Mouse (Mus musculus) mature B cell (primary cell): Measurements from ENCODE around the gene Cpne7.

ENCODE experiments used
- in situ Hi-C: fragments of 300-500 bp; cut with MboI; formaldehyde crosslinking; loops from 2 replicates; pipeline ENCODE4 v1.14.3; 2019

Gene Cpne7

DNA sequence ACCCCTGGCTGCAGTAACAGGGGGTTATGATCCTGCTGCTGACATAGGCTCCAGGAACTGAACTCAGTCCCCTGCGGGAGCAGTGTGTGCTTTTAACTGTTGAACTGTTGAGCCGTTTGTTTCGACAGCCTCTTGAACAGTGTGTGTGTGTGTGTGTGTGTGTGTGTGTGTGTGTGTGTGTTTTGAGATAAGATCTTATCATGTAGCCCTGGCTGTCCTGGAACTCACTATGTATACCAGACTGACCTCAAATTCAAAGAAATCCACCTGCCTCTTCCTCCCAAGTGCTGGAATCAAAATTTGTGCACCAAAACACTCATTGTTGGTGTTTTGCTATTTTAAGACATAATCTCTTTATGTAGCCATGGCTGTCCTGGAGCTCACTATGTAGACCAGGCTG, 2.5 kb upstream of the Cpne7 start:
- in situ Hi-C loops, result no loop called here

DNA sequence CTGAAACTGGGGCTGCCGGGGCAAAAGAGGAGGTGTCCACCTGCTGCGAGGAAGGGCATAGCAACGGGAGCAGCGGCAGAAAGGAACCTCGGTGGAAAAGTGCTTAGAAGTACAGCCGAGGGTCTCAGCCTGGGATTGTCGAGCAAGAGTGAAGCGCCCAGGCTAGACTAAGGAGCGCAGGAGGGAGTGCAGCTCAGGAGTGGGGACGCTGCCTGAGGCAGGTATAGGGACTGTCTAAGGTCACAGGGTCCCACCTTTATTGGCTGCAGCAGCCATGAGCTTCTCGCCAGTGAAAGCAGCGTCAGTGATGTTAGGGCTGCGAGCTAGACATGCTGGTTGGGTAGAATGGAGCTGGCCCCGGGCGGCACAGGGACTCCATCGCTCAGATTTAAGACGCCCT, 570 bp downstream of the Cpne7 start:
- in situ Hi-C loops, result no loop called here

DNA sequence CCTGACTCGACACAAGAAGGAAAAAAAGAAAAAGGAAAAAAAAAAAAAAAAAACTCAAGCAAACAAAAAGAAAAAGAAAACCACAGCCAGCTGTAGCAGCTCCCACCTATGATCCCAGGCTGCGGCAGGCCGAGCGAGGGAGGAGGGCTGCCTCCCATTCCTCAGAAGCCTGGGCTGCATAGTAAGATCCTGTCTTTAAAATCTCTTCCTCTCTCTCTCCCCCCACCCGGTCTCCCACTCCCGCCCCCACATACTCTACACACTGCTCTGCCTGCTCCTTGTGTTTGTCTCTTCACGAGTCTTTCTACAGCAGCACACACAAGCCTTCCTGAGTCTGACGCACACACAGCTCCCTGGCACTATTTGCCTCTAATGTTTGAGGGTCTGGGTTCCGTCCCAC, 4.9 kb downstream of the Cpne7 start:
- in situ Hi-C loops, result no loop called here

DNA sequence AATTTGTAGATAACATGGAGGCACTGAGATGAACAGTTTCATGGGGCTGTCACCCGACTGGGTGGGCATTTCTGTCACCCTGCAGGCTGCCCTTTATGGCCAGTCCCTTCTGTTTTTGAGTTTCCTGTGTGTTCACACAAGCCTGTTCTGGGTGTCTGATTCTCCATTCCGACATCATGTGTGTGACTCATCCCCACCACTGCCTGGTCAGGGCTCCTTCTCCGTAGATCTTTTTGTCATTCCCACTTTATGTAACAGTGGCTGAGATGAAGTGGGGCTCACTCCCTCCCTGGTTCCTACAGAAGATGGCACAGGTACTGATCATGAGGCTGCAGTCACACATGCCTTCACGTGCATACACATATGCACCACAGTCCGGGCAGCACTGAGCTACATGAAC, 5.5 kb downstream of the Cpne7 start:
- in situ Hi-C loops, result no loop called here

DNA sequence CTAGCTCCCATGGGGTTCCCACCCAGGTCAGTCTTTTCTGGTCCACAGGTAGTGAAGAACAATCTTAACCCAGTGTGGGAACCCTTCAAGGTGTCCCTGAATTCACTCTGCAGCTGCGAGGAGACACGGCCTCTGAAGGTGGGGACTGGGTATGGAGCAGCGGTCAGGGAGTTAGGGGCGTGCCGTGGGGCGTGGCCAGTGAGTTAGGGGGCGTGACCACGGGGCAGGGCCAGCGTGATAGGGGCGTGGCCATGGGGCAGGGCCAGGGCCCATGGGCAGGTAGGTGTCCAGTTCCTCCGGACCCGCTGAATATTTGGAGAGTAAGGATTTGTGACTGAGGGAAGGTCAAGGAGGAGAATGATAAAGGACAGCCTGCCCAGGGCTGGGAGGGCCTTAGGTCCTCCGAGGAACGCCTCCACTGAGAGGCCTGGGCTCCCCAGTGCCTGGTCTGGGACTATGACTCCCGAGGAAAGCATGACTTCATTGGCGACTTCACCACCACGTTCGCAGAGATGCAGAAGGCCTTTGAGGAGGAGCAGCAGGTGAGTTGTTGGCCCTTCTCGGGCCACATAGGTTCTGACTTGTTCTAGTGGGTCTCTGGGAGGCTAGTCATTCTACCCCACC, 9.1 kb downstream of the Cpne7 start:
- in situ Hi-C loops, result no loop called here

DNA sequence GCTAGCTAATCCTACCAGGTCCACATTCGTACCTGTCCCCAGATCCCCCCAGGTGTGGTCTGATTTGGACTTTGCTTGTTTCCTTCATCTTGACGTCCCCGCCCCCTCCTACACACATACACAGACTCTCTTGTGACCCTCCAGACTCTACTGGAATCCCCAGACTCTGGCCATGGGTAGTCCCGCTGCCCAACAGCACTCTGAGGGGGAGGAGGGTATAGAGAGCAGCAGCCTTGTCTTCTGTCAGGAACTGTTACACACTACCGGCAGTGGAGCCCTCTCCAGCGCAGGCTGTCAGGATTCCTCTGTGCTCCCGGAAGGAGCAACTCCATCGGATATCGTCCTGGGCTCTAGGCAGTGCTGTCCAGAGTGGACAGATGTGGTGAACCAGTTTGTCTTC, 13.9 kb downstream of the Cpne7 start:
- in situ Hi-C loops, result no loop called here

DNA sequence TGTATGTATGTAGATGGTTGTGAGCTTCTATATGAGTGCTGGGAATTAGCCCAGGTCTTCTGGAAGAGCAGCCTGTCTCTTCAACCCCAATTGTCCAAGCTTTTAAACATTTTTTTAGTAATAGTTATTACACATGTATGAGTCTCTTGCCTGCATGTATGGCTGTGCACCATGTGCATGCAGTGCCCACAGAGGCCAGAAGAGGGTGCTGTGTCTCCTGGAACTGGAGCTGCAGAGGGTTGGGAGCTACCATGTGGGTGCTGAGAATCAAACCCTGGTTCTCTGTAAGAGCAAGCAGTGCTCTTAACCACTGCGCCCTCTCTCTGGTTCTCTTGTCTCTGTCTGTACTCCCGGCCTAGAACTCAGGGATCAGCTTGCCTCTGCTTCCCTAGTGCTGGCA, 15.8 kb downstream of the Cpne7 start:
- in situ Hi-C loops, result no loop called here

DNA sequence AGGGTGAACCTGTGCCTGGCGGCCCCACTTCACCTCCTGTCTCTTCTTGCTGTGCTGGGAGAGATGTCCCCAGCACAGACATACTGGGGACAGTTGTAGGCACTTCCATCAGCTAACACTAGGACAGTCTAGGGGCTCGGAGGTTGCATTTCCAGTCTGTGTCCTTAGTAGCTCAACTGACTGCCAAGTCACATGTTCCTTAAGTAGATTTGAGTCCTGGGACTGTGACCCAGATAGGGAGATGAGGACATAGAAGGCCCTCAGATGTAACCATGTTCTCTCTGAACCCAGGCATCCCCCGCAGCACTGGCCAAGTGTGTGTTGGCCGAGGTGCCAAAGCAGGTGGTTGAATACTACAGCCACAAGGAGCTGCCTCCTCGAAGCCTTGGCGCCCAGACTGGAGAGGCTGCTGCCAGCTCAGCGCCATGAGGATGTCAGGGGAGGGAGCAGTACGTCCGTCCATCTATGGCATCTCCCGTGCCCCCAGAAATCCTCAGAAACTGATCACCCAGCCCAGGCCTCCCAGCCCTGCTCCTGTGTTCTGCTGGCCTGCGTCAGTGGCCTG, 17.1 kb downstream of the Cpne7 start:
- in situ Hi-C loops, result no loop called here

DNA sequence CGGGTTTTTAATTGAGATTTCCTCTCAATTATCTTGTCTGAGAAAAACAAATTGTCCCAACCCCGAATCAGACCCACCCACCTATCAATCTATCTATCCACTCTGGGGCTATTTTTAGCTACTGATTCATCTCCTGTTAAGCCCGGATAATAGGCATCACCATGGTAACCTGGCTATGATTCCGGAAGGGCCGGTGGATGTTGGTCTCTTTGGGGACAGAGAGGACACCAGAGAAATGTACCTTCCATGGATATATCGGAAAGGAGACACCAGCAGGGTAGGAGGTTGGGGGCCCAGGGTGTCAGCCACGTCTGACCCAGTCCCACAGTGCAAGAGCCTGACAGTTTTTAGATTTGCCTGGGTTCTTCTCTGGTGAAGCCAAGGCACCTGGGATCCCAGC, 18.2 kb downstream of the Cpne7 start:
- in situ Hi-C loops, result no loop called here

DNA sequence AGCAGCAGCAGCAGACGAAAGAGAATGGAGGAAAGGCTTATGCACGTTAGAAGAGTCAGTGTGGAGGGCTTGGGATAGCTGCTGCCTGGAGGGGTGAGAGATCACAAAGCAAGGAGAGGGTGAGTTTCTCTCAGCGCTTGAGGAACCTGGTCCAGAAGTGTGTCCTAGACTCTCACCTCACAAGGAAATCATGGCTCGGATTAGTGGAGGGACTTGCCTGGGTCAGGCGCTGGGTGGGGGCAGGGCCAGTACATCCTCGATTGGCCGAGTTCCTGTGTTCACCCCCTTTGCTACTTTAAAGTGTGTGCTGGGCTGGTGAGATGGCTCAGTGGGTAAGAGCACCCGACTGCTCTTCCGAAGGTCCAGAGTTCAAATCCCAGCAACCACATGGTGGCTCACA, 18.6 kb downstream of the Cpne7 start:
- in situ Hi-C loops, result no loop called here

DNA sequence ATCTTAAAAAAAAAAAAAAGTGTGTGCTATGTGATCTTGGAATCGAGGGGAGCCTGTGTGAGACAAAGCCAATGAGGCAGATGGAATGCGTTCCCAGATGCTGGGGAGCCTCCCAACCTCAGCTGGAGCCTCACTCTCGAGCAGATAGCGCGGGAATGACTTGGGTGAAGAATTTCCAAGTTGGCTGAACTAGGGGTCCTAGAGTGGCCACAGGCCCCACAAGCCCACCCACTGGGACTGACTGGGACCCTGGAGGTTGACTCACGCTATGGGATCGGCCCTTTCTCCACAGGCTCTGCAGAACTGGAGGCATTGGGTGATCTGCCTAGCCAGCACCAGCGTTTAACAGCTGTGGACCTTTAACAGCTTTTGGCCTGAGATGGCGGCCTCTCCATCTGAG, 19.1 kb downstream of the Cpne7 start:
- in situ Hi-C loops, result no loop called here

DNA sequence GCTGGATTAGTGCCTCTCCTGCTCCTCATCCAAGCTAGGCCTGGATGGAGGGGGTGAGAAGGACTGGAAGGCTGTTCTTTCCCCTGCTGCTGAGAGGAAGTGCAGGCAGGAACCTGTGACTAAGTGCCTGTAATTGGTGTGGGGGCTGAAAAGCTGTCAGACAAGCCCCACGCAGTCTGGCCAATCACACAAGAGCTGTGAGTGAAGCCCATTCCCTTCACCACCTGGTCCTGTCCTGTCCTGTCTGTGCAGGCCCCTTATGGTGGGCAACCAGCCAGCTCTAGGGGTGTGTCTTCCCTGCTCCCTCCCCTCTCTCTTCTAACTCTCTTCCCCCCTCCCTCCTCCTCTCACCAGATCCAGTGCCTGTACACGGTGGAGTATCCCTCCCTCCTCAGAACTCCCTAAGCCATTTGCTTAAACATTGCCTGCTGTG, 20.5 kb downstream of the Cpne7 start:
- in situ Hi-C loops, result no loop called here

DNA sequence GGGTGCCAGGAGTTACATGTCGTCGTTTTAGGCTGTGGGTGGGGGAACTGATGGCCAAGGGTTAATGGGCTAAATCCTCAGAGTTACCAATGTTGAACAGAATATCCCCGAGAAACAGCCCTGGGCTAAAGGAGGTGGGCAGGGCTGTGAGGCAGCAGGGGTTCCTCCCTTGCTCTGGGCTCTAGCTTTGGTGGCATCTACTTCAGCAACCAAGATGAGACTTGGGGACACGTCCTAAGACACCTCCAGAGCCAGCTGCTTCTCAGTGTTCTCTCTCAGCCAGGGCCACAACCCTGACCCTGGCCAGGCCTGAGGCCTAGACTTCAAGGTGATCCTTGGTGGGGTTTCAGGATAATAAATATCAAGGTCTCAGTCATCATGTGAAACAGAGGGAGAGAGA, 21.6 kb downstream of the Cpne7 start:
- in situ Hi-C loops, result no loop called here

DNA sequence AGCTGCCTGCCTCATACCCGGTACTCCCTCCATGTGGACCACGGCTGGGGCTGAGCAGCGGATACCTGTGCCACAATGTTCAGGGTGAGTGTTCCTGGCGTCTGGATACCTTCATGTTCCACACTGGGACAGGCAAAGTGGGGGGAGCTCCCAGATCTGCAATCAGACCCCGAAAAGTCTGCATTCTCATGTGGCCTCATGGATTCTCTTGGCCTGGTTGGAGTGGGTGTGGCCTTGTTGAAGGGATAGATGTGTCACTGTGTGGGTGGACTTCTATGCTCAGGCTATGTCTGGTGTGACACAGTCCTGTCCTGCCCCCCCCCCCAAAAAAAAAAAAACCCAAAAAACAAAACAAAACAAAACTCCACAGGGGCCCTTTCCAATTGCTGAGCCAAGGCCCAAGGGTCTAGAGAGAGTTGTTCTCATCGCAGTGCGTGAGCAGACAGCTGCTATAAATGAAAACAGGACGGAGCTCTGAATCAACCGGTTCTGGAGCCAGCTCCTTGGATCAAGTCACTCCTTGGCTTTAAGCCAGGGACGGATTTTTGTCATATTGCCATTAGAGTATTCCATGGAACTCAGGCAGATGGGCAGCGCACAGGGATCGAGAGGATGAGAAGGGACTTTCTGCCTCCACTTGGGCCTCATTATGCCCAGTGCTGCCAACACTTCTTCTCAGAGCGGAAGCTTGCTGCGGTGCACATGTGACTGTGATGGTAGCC, 24.7 kb downstream of the Cpne7 start:
- in situ Hi-C loops, result no loop called here

DNA sequence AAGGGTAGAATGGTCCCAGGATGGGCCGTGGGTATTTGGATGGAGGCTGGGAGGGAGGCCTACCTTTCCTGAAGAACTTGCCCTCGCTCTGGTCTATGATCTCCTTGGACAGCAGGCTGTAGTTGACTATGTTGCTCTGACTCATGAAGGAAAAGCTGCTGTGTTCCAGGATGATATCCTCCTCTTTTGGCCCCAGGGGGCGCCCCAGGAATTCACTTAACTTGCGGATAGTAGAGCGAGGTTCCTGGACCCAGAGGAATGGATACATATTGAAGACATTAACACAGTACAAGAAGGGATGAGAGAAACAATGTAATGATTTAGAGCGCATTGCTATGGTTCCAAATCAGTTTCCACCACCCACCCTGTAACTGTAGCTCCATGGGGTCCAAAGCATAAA, 28.1 kb downstream of the Cpne7 start:
- in situ Hi-C loops, result no loop called here

DNA sequence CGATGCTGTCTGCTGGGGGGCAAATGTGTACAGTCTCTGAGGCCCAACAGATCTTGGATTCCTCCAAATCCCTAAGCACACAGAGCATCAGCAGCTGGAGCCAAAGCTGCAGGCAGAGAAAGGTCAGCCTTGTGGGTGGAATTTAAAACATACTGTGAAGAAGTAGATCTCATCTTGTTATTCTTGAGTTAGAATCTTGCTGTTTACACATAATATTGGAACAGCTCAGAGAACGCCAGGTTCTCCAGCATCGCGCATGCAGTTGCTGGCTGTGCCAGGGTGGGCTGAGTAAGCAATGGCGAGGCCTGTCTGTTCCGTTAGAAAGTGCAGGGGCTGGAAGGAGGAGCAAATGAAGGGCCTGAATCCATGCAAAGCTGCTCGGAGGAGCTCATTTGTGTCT, 29.2 kb downstream of the Cpne7 start:
- in situ Hi-C loops, result no loop called here

DNA sequence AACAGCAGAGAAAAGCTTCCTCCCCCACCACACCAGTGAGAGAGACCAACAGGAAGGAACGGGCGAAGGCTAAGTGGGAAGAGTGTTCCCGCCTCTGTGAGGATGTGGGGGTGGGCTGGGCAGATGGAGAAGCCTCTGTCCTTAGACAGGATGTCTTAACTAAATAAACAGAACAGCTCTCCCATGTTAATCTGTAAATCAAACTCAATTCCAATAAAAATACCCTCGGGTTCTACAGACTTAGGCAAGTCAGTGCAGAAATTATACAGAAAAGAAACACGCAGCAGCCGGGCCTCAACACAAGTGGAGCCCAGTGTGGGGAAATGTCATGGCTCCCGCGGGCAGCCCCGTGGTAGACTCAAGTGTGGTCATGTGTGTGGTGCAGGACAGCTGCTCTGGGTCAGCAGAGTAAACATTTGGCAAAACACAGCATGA, 33.6 kb downstream of the Cpne7 start:
- in situ Hi-C loops, result no loop called here

DNA sequence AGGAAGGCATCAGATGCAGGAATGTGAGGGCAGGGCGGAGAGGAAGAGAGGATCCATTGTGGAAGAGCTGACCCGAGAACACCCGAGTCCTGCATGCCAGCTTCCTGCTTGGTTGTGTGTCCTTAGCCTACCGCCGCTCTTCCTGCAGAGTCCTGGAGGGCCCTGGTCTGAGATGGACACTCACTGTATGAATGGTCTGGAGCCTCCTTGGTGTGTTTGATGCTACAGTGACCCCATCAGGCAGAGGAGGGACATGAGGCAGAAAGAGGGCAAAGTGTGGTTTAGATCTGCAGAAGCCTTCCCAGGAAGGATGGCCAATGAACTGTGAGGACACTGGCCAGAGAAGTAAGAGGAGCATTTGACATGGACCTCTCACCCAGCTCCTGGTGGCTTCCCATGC, 38.0 kb downstream of the Cpne7 start:
- in situ Hi-C loops, result no loop called here

DNA sequence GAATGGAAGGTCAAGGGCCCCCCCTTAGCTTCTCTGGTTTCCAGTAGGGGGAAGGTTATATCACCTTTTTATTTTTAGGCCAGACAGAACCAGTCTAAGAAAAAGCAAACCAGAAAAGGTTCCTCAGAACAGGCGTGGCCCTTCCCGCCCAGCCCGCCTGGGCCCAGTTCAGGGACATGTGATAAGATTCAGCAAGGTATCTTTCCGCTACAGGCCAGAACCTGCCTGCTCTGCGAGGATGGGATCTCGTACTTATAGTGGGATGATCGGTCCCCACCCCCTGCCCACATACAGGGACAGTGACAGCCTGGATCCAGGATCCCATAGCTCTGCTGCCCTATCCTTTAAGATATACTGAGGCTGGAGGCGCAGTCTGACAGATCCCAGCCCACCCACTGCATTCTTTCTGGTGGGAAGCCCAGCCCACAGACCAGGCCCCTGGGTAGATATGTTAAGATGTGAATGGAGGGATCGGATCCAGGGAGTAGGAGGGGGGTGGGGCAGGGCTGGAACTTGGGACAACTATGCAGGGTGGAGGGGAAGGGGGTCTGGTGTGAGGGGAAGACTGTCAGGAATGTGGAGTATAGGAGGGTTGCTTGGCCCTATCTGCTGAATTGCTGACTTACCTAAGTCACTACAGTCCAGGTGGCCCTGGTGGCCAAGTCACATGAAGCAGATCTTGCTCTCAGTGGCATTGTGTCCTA, 39.0 kb downstream of the Cpne7 start:
- in situ Hi-C loops, result no loop called here

DNA sequence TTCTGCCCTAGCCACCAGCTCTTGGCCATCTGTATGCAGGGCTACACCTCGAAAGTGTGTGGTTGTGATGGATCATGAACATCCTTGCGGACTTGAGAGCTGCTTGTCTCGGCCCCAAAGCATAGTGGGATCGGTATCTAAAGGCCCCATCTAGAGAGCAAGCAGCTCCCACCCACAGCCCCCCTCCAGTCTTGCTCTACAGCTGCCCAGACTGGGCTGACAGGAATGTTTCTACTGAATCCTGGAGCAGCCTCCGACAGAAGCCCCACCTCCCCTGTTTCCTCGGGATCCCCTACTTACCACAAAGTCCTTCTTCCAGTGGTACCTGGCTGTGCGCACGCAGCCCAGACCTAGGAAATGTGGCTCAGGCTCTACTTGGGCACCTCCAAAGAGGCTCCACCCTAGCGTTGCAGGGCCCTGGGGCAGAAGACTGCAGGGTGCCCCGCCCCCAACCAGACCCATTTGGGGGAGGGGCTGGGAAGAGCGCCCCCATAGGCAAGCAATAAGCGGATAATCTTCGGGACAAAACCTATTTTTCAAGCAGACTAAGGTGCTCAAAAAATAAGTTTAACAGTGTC, 40.8 kb downstream of the Cpne7 start, which contains the start of gene Sult5a1:
TSS of gene Sult5a1 (minus strand) at position 428 of the 578 bp plus-strand sequence.
- in situ Hi-C loops, result no loop called here

DNA sequence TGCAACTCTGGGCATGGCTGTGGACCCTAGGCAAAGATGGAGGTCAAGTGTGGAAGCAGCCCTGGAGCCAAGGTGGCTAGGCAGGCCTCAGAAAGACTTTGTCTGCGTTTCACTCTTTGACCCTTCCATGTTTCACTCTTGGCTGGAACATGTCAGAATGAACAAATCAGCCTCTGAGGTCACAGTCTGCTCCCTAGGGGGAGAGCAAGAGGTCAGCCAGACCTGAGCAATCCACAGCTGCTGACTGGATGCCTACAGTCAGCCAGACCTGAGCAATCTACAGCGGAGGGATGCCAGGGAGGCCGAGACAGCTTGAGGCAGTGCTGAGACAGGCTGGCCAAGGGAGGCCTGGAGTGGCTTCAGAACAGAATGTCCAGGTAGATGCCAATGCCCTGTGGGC, 64.2 kb downstream of the Cpne7 start:
- in situ Hi-C loops, result no loop called here
